Mouse (Mus musculus) bone marrow, adult 2 months (tissue): Measurements from ENCODE around the gene Rfc4.
A peak's percentile ranks its signal among the peaks of the same experiment; 100 is the strongest.

Source experiments
- CTCF ChIP-seq: fragments of 200-500 bp; IDR thresholded peaks from 2 replicates; pipeline ENCODE4 v1.5.1; 2011; ENCODE audit warnings: low read length, control low read depth; ENCODE audit not compliant: control insufficient read depth, insufficient read depth
- POLR2A ChIP-seq: fragments of 200-500 bp; IDR thresholded peaks from 2 replicates; pipeline ENCODE4 v1.6.1; 2011; ENCODE audit warnings: low read depth, mild to moderate bottlenecking, control low read depth, low read length, borderline replicate concordance; ENCODE audit not compliant: control insufficient read depth

DNA sequence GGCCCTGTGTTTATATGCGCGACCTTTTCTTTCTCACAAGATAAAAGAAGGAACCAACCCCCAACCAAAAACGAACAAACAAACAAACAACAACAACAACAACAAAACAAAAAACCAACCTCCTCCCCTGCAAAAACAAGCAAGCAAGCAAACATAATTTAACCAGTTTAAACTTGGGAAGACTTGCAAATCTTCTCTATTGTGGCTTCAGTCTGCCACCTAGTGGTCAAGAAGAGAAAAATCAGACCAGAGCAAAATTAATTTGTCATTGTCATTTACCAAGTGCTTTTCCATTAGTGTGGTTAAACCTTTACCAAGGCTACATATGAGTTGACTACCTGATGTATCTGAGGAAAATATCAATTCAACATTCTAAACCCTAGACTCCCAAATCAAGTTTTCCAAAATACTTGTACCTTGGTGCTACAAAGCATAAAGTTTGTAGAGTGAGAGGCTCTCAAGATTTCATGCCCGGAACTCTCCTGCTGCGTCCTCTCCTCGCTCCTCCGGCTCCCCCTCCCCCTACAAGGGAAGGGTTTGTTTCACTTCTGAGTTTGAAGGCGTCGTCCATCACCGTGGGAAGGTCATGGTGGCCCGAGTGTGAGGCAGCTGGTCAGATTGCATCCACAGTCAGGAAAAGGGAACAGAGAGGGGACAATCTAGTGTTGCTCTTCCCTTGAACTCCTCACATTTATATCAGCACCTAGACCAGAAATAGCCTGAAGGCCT is 8.0 kb upstream of the Rfc4 start:
- TF ChIP-seq CTCF (0 out of 2 replicates have a peak, but pooled peaks have one; percentile 16), POLR2A (no peak)
